Mouse (Mus musculus) ES-E14 (cell line): ENCODE measurements around the gene Hmgcl. TPM values are rescaled to one million over a fixed set of nuclear protein-coding genes. Genes with fewer than 3 reads are reported as not detected.

Experiments used
- DNase-seq: peaks from one replicate; pipeline ENCODE4 v3.0.0-alpha.2; 2013; ENCODE audit warnings: low read depth, low spot score
- H3K27ac ChIP-seq: 2 replicates; pipeline ENCODE4 v1.5.1; 2012; ENCODE audit warnings: low read depth, mild to moderate bottlenecking, low read length, moderate library complexity, mixed read lengths; ENCODE audit not compliant: poor library complexity, insufficient read depth, severe bottlenecking
- H3K36me3 ChIP-seq: 2 replicates; pipeline ENCODE4 v1.6.1; 2012; ENCODE audit warnings: mild to moderate bottlenecking, low read length, moderate library complexity, mixed read lengths; ENCODE audit not compliant: control insufficient read depth, poor library complexity, insufficient read depth, severe bottlenecking
- H3K4me1 ChIP-seq, 2 experiments: fragments of 150-350 bp in 1 of 2; sonication (generic) in 1 of 2; 2 replicates each; pipeline ENCODE4 v1.6.1; 2012; ENCODE audit warnings: low read length in 2 of 2, mild to moderate bottlenecking in 1 of 2, mixed read lengths in 1 of 2; ENCODE audit not compliant: control insufficient read depth in 2 of 2, insufficient read depth in 2 of 2, poor library complexity in 1 of 2
- H3K4me3 ChIP-seq, 2 experiments: fragments of 150-350 bp in 1 of 2; sonication (generic) in 1 of 2; 2 replicates each; pipeline ENCODE4 v1.5.1; 2012; ENCODE audit warnings: low read length in 2 of 2, low read depth in 1 of 2, mild to moderate bottlenecking in 1 of 2, mixed read lengths in 1 of 2; ENCODE audit not compliant: insufficient read depth in 1 of 2, poor library complexity in 1 of 2, severe bottlenecking in 1 of 2
- H3K9ac ChIP-seq: 2 replicates; pipeline ENCODE4 v1.6.1; 2012; ENCODE audit warnings: low read depth, mild to moderate bottlenecking, low read length, mixed read lengths; ENCODE audit not compliant: poor library complexity, insufficient read depth, severe bottlenecking
- H3K9me3 ChIP-seq: fragments of 150-350 bp; sonication (generic); 2 replicates; pipeline ENCODE4 v1.6.1; 2012; ENCODE audit warnings: low read depth, mild to moderate bottlenecking, low read length; ENCODE audit not compliant: control insufficient read depth, insufficient read depth
- CHD2 ChIP-seq: IDR thresholded peaks from 2 replicates; pipeline ENCODE4 v1.6.1; 2014; ENCODE audit warnings: mild to moderate bottlenecking, low read depth, low read length, inconsistent platforms
- HCFC1 ChIP-seq: IDR thresholded peaks from 2 replicates; pipeline ENCODE4 v1.6.1; 2012; ENCODE audit warnings: low read length, inconsistent platforms, borderline replicate concordance; ENCODE audit not compliant: insufficient read depth
- MAFK ChIP-seq: IDR thresholded peaks from 2 replicates; pipeline ENCODE4 v1.6.1; 2014; ENCODE audit warnings: mild to moderate bottlenecking, low read depth, low read length, inconsistent platforms; ENCODE audit not compliant: insufficient read depth
- ZC3H11A ChIP-seq: IDR thresholded peaks from 2 replicates; pipeline ENCODE4 v1.6.1; 2012; ENCODE audit warnings: low read depth, mild to moderate bottlenecking, inconsistent platforms, low read length, borderline replicate concordance
- ZNF384 ChIP-seq: IDR thresholded peaks from 2 replicates; pipeline ENCODE4 v1.6.1; 2012; ENCODE audit warnings: low read depth, low read length, inconsistent platforms
- in situ Hi-C, 2 experiments: fragments of 600-800 bp; cut with MboI; formaldehyde crosslinking; loops; one replicate each; pipeline ENCODE4 v1.15.1; 2025; ENCODE audit warnings: low sequenced_read_pairs in 2 of 2, inconsistent platforms in 1 of 2; ENCODE audit not compliant: unreplicated experiment in 2 of 2
- total RNA-seq: library from RNA; depleted of rRNA; stranded (reverse); fragments of 300-350 nt; gene quantifications from 2 replicates; pipeline ENCODE4 v1.2.3, GENCODE M21; 2012

Gene Hmgcl
- total RNA-seq, 1 experiment: 15.6 TPM

DNA sequence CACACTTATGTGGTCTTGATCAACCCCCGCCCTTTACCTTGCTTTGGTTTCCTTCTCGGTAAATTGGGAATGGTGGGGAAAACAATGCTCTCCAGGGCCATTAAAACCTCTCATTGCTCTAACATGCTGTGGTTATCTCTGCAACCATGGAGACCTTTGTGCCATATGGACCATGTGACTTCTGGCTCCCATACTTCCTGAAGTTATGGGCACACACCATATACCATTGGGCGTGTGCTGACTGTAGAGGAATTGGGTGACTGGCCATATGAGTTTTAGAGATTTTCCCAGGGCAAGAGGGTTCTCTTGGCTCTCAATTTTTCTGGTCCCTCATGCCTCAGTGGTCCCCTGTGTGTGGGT, 27.0 kb upstream of the Hmgcl start:
- H3K9me3 ChIP-seq: no peaks in the 10 kb centered on the region
- in situ Hi-C loops: no loop called here
- H3K36me3 ChIP-seq: peaks cover 7% of the 10 kb centered on the region; the same call in 1 of the 2 replicates
- no peak for TF ChIP-seq ZC3H11A
- no peak for TF ChIP-seq HCFC1
- TF ChIP-seq MAFK: no peak
- TF ChIP-seq CHD2: no peak
- TF ChIP-seq ZNF384: no peak
- no peak overlapping the region for H3K4me3 ChIP-seq
- peaks cover 2 to 3% of the 10 kb centered on the region in 2 experiments; a peak in 2 of 4 replicates for H3K4me1 ChIP-seq
- no peak overlapping the region for H3K27ac ChIP-seq
- DNase-seq: no peak
- no peak overlapping the region for H3K9ac ChIP-seq

DNA sequence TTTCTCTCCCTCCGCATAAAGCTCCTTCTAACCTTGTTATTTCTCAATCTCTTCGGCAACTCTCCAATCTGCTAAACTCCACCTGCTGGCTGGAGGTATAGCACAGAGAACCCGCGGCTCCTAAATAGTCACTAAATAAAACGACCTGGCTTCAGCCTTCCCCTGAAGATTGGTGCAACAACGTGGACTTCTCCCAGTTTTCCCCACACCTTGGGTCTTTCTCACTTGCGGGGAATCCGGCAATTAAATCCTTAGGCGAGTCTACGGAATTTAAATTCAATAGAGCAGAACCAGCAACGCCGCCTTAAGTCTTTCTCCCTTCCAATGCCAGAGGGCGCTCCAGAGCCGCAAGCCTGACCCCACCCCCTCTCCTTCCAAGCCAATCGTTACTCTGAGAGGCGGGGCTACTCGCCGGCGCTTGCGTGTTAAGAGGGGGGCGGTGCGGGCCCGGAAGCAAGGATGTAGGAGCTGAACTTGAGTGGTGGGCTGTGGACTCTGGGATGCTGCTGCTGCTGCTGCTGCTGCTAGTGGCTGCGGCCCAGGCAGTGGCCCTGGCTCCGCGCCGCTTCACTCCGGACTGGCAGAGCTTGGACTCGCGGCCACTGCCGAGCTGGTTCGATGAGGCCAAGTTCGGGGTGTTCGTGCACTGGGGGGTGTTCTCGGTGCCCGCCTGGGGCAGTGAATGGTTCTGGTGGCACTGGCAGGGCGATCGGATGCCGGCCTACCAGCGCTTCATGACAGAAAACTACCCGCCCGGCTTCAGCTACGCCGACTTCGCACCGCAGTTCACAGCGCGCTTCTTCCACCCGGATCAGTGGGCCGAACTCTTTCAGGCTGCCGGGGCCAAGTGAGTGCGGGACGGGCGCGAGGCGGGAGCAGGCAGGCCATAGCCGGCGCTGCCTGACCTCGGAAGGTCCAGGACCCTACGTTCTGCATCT, 25.7 kb upstream of the Hmgcl start, which contains the start of gene Fuca1:
TSS of gene Fuca1 (plus strand) at position 432 of the 938 bp plus-strand sequence.
- in situ Hi-C loops: no loop called here
- TF ChIP-seq ZC3H11A (no peak), HCFC1 (no peak)
- Histone ChIP-seq H3K36me3 (peaks cover 7% of the 10 kb centered on the region; the same call in 1 of the 2 replicates), H3K4me3 (peak within 1 kb of the TSS; percentile 93 to 98), H3K9ac (peak within 1 kb of the TSS; percentile 86), H3K4me1 (peaks cover 2 to 6% of the 10 kb centered on the region in 2 experiments; a peak in 3 of 4 replicates), H3K27ac (no peak within 1 kb of the TSS), H3K9me3 (no peaks in the 10 kb centered on the region)
- peak; percentile 99 for DNase-seq

DNA sequence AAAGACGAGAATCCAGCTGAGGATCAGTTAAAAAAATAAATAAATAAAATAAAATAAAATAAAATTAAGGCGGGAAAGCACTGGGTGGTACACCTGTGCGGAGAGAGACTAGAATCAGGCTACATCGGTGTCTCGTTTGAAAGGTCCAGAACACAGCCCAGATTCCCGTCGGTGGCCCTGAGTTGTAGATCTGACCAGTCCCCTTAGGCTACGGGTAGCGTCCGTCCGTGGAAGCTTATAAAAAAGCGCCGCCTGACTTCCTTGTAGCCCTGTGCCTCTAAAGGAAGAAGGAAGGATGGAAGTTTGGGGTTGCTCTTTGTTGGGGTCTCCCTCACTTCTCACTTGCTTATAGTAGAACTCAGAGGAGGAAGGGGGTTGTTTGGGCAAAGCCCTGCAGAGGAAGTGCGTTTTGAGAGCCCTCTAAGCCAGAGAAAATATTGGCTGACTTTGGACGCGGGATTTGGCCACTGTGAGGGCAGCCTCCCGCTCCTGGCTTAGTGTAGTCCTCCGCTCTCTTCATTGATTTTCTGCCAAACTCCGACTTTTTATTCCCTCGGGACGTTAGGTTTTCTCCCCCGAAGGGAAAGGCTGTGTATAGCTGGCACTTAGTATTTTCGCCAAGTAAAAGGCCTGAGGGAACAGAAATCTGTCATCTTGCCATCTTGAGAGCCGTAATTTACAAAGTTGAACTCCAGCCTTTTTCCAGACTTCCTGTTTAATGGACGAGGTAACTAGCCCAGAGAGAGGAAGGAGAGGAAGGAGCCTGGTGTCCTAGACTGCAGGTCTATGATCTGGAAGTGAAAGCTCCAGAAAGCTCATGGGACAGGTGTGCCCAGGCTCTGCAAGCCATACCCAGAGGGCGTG, 24.8 kb upstream of the Hmgcl start:
- H3K4me1 ChIP-seq: peaks cover 2 to 8% of the 10 kb centered on the region in 2 experiments
- no peak for DNase-seq
- no peak for TF ChIP-seq HCFC1
- TF ChIP-seq ZNF384: no peak
- no peak for TF ChIP-seq ZC3H11A
- no peak for TF ChIP-seq MAFK
- TF ChIP-seq CHD2: no peak
- peak overlapping the region; percentile 86 for H3K9ac ChIP-seq
- peak overlapping the region; percentile 93 to 98 for H3K4me3 ChIP-seq
- in situ Hi-C loops: no loop called here
- H3K36me3 ChIP-seq: peaks cover 7% of the 10 kb centered on the region; the same call in 1 of the 2 replicates
- H3K27ac ChIP-seq: no peak overlapping the region
- no peaks in the 10 kb centered on the region for H3K9me3 ChIP-seq

DNA sequence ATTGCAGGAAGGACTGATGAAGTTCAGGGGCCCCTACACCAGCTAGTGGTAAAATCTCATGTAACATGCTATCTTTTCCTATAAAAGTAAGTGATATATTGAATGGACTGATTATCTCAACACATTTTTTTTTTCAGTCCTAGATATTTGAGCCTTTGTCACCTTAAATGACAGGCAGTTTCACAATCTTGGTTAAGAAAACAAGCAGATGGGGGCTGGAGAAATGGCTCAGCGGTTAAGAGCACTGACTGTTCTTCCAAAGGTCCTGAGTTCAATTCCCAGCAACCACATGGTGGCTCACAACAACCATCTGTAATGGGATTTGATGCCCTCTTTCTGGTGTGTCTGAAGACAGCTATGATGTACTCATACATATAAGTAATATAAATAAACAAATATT, 24.1 kb upstream of the Hmgcl start:
- no peak overlapping the region for H3K9ac ChIP-seq
- TF ChIP-seq HCFC1 (no peak), ZC3H11A (no peak), MAFK (no peak), CHD2 (no peak), ZNF384 (no peak)
- H3K9me3 ChIP-seq: no peaks in the 10 kb centered on the region
- H3K4me1 ChIP-seq: peaks cover 4 to 10% of the 10 kb centered on the region in 2 experiments
- H3K4me3 ChIP-seq: no peak overlapping the region
- in situ Hi-C loops: no loop called here
- no peak for DNase-seq
- H3K36me3 ChIP-seq: peaks cover 7% of the 10 kb centered on the region; the same call in 1 of the 2 replicates
- no peak overlapping the region for H3K27ac ChIP-seq
